Mouse (Mus musculus) neural tube, embryonic 13.5 days (tissue): ENCODE measurements around the gene Klc4. TPM values are rescaled to one million over a fixed set of nuclear protein-coding genes. Genes with fewer than 3 reads are reported as not detected.
A peak's percentile ranks its signal among the peaks of the same experiment; 100 is the strongest.

Experiments
- ATAC-seq: fragments of 200-750 bp; cut with Nextera tagmentation; 2 replicates; pipeline ENCODE4 v1.8.0; 2017; ENCODE audit warnings: low read depth, mild to moderate bottlenecking, moderate TSS enrichment, moderate library complexity
- H3K27ac ChIP-seq: fragments of 300-500 bp; sonication (generic); replicated peaks from 2 replicates; pipeline ENCODE4 v1.5.1; 2015; ENCODE audit warnings: moderate library complexity, mild to moderate bottlenecking, inconsistent platforms
- H3K27me3 ChIP-seq: fragments of 300-500 bp; sonication (generic); 2 replicates; pipeline ENCODE4 v1.6.1; 2015; ENCODE audit warnings: mild to moderate bottlenecking, inconsistent platforms
- H3K36me3 ChIP-seq: fragments of 300-500 bp; sonication (generic); 2 replicates; pipeline ENCODE4 v1.6.1; 2015; ENCODE audit warnings: mild to moderate bottlenecking, inconsistent platforms
- H3K4me1 ChIP-seq: fragments of 300-500 bp; sonication (generic); replicated peaks from 2 replicates; pipeline ENCODE4 v1.6.1; 2015; ENCODE audit warnings: inconsistent platforms
- H3K4me2 ChIP-seq: fragments of 300-500 bp; sonication (generic); 2 replicates; pipeline ENCODE4 v1.6.1; 2015; ENCODE audit warnings: inconsistent platforms, mild to moderate bottlenecking, moderate library complexity
- H3K4me3 ChIP-seq: fragments of 300-500 bp; sonication (generic); 2 replicates; pipeline ENCODE4 v1.5.1; 2015; ENCODE audit warnings: mild to moderate bottlenecking, inconsistent platforms
- H3K9ac ChIP-seq: fragments of 300-500 bp; sonication (generic); 2 replicates; pipeline ENCODE4 v1.6.1; 2015; ENCODE audit warnings: moderate library complexity, mild to moderate bottlenecking, inconsistent platforms
- H3K9me3 ChIP-seq: fragments of 300-500 bp; sonication (generic); 2 replicates; pipeline ENCODE4 v1.6.1; 2016; ENCODE audit warnings: inconsistent platforms
- WGBS: fragments of 180-500 bp; shearing (Covaris S2); methylation state at CpG from one replicate; pipeline ENCODE4 v1.1.7; 2015; 5-methylcytosine and 5-hydroxymethylcytosine counted together
- polyA plus RNA-seq: library from polyadenylated mRNA; unstranded; fragments of >200 nt; fragmentation: Nextera tagmentation; extraction: Ambion mirVana; gene quantifications from 2 replicates; pipeline ENCODE4 v1.2.1, GENCODE M21; 2015

The Klc4 gene
- polyA plus RNA-seq, 1 experiment from 2014 or later, result 45.3 TPM

GRCm38 (mm10) chr17:46595336-46595735 lies 50.5 kb downstream of the Klc4 start:
- Histone ChIP-seq H3K36me3 (peaks cover 15% of the 10 kb centered on the region), H3K4me2 (no peak overlapping the region), H3K9me3 (no peaks in the 10 kb centered on the region), H3K27ac (peak overlapping the region; percentile 55; the same call in 1 of the 2 replicates), H3K4me3 (no peak overlapping the region), H3K9ac (no peak overlapping the region), H3K4me1 (peaks cover 24% of the 10 kb centered on the region), H3K27me3 (no peaks in the 10 kb centered on the region)
- 85% methylated on average over 6 of the region's 6 CpGs for WGBS
- no peak for ATAC-seq

GRCm38 (mm10) chr17:46594606-46595005 lies 51.2 kb downstream of the Klc4 start:
- WGBS, result 39% methylated on average over 9 of the region's 9 CpGs
- Histone ChIP-seq H3K9ac (no peak overlapping the region), H3K4me3 (no peak overlapping the region), H3K27me3 (no peaks in the 10 kb centered on the region), H3K36me3 (peaks cover 22% of the 10 kb centered on the region), H3K4me2 (no peak overlapping the region), H3K9me3 (no peaks in the 10 kb centered on the region), H3K4me1 (peaks cover 24% of the 10 kb centered on the region), H3K27ac (peak overlapping the region; percentile 55; the same call in 1 of the 2 replicates)
- peak; percentile 49; the same call in 1 of the 2 replicates for ATAC-seq

- Histone ChIP-seq H3K27ac (no peak overlapping the region), H3K27me3 (no peaks in the 10 kb centered on the region), H3K9ac (no peak overlapping the region), H3K36me3 (peaks cover 37% of the 10 kb centered on the region), H3K4me3 (no peak overlapping the region), H3K9me3 (no peaks in the 10 kb centered on the region), H3K4me2 (no peak overlapping the region), H3K4me1 (peaks cover 24% of the 10 kb centered on the region)
- ATAC-seq, result no peak
- WGBS, result 82% methylated on average over 4 of the region's 4 CpGs
Measured at GRCm38 (mm10) chr17:46593124-46593523, 52.7 kb downstream of the Klc4 start.

GRCm38 (mm10) chr17:46591406-46591805 lies 54.4 kb downstream of the Klc4 start:
- 85% methylated on average over 19 of the region's 19 CpGs for WGBS
- Histone ChIP-seq H3K27ac (no peak overlapping the region), H3K36me3 (peaks cover 46% of the 10 kb centered on the region), H3K4me3 (no peak overlapping the region), H3K9me3 (no peaks in the 10 kb centered on the region), H3K9ac (no peak overlapping the region), H3K27me3 (no peaks in the 10 kb centered on the region), H3K4me1 (peaks cover 24% of the 10 kb centered on the region), H3K4me2 (no peak overlapping the region)
- no peak for ATAC-seq

- H3K36me3 ChIP-seq, result peaks cover 55% of the 10 kb centered on the region
- no peaks in the 10 kb centered on the region for H3K27me3 ChIP-seq
- no peaks in the 10 kb centered on the region for H3K9me3 ChIP-seq
- H3K9ac ChIP-seq, result no peak overlapping the region
- peaks cover 21% of the 10 kb centered on the region for H3K4me1 ChIP-seq
- no peak overlapping the region for H3K4me2 ChIP-seq
- no peak for ATAC-seq
- no peak overlapping the region for H3K27ac ChIP-seq
- H3K4me3 ChIP-seq, result no peak overlapping the region
- 87% methylated on average over 7 of the region's 7 CpGs for WGBS
Measured at GRCm38 (mm10) chr17:46590439-46590838, 55.4 kb downstream of the Klc4 start.

GRCm38 (mm10) chr17:46589635-46590314 lies 56.0 kb downstream of the Klc4 start:
- Histone ChIP-seq H3K4me1 (peaks cover 15% of the 10 kb centered on the region), H3K4me3 (no peak overlapping the region), H3K9ac (no peak overlapping the region), H3K27ac (no peak overlapping the region), H3K36me3 (peaks cover 61% of the 10 kb centered on the region), H3K4me2 (no peak overlapping the region), H3K9me3 (no peaks in the 10 kb centered on the region), H3K27me3 (no peaks in the 10 kb centered on the region)
- 92% methylated on average over 16 of the region's 16 CpGs for WGBS
- no peak for ATAC-seq

GRCm38 (mm10) chr17:46588913-46589312 lies 56.9 kb downstream of the Klc4 start:
- Histone ChIP-seq H3K36me3 (peaks cover 65% of the 10 kb centered on the region), H3K4me2 (no peak overlapping the region), H3K4me3 (no peak overlapping the region), H3K4me1 (peaks cover 9% of the 10 kb centered on the region), H3K9me3 (no peaks in the 10 kb centered on the region), H3K27me3 (no peaks in the 10 kb centered on the region), H3K9ac (no peak overlapping the region), H3K27ac (no peak overlapping the region)
- no peak for ATAC-seq
- 93% methylated on average over 6 of the region's 6 CpGs for WGBS

GRCm38 (mm10) chr17:46588173-46588572 lies 57.6 kb downstream of the Klc4 start:
- Histone ChIP-seq H3K4me3 (no peak overlapping the region), H3K36me3 (peaks cover 65% of the 10 kb centered on the region), H3K4me2 (no peak overlapping the region), H3K9ac (no peak overlapping the region), H3K9me3 (no peaks in the 10 kb centered on the region), H3K27ac (no peak overlapping the region), H3K4me1 (peaks cover 5% of the 10 kb centered on the region), H3K27me3 (no peaks in the 10 kb centered on the region)
- 92% methylated on average over 9 of the region's 9 CpGs for WGBS
- ATAC-seq, result no peak

GRCm38 (mm10) chr17:46586327-46586726 lies 59.5 kb downstream of the Klc4 start:
- Histone ChIP-seq H3K9ac (no peak overlapping the region), H3K27me3 (no peaks in the 10 kb centered on the region), H3K36me3 (peaks cover 81% of the 10 kb centered on the region), H3K4me2 (no peak overlapping the region), H3K4me3 (no peak overlapping the region), H3K27ac (no peak overlapping the region), H3K9me3 (no peaks in the 10 kb centered on the region), H3K4me1 (no peaks in the 10 kb centered on the region)
- WGBS, result 90% methylated on average over 8 of the region's 8 CpGs
- no peak for ATAC-seq

Other genes with a start within 250 kb of the Klc4 start
- gene Crip3, start 217.1 kb downstream of the Klc4 start, polyA plus RNA-seq, result 0.96 and 1.5 TPM in 2 replicates
- not detected in 2 replicates for gene Slc22a7, start 207.6 kb downstream of the Klc4 start, polyA plus RNA-seq
- 6.0 and 6.9 TPM in 2 replicates for gene Ttbk1, start 158.3 kb downstream of the Klc4 start, polyA plus RNA-seq
- 19.0 and 19.2 TPM in 2 replicates for gene Dnph1, start 149.3 kb downstream of the Klc4 start, polyA plus RNA-seq
- 16.4 and 17.0 TPM in 2 replicates for gene Cul9, start 99.6 kb downstream of the Klc4 start, polyA plus RNA-seq
- gene Srf, start 89.8 kb downstream of the Klc4 start, polyA plus RNA-seq, result 4.7 and 5.4 TPM in 2 replicates
- 38.7 and 41.3 TPM in 2 replicates for gene Ptk7, start 16.5 kb downstream of the Klc4 start, polyA plus RNA-seq
- 63.2 and 70.1 TPM in 2 replicates for gene Mrpl2, start 207 bp upstream of the Klc4 start, polyA plus RNA-seq
- 40.0 and 41.7 TPM in 2 replicates for gene Cul7, start 4.3 kb upstream of the Klc4 start, polyA plus RNA-seq
- gene Rrp36, start 28.3 kb upstream of the Klc4 start, polyA plus RNA-seq, result 47.7 and 53.5 TPM in 2 replicates
- 233 and 260 TPM in 2 replicates for gene Mea1, start 32.8 kb upstream of the Klc4 start, polyA plus RNA-seq
- 154 and 155 TPM in 2 replicates for gene Klhdc3, start 34.9 kb upstream of the Klc4 start, polyA plus RNA-seq
- 78.7 and 81.6 TPM in 2 replicates for gene Ppp2r5d, start 59.1 kb upstream of the Klc4 start, polyA plus RNA-seq
- gene Pex6, start 65.4 kb upstream of the Klc4 start, polyA plus RNA-seq, result 23.2 and 24.8 TPM in 2 replicates
- gene Gnmt, start 83.1 kb upstream of the Klc4 start, polyA plus RNA-seq, result 1.1 and 1.8 TPM in 2 replicates
- 60.9 and 63.4 TPM in 2 replicates for gene Cnpy3, start 106.2 kb upstream of the Klc4 start, polyA plus RNA-seq
- gene Ptcra, start 117.7 kb upstream of the Klc4 start, polyA plus RNA-seq, result 0.39 TPM in 1 of 2 replicates, not detected in the other
- gene 2310039H08Rik, start 126.6 kb upstream of the Klc4 start, polyA plus RNA-seq, result 47.3 and 56.2 TPM in 2 replicates
- 93.4 and 108 TPM in 2 replicates for gene Rpl7l1, start 136.7 kb upstream of the Klc4 start, polyA plus RNA-seq
- 6.5 and 9.4 TPM in 2 replicates for gene Bicral, start 212.5 kb upstream of the Klc4 start, polyA plus RNA-seq
- gene Tbcc, start 244.7 kb upstream of the Klc4 start, polyA plus RNA-seq, result 70.7 and 75.4 TPM in 2 replicates